Mouse (Mus musculus) liver, embryonic 16.5 days (tissue): ENCODE measurements around the gene Hbb-bs. TPM values are rescaled to one million over a fixed set of nuclear protein-coding genes. Genes with fewer than 3 reads are reported as not detected.
"Not testable (repeated sequence)": the region's sequence is repeated elsewhere in the genome, so short reads cannot be mapped to it uniquely, and the experiment has no call there.

Source experiments
- ATAC-seq: fragments of 200-750 bp; cut with Nextera tagmentation; 2 replicates; pipeline ENCODE4 v1.8.0; 2017; ENCODE audit warnings: low read depth, mild to moderate bottlenecking, moderate number of reproducible peaks, moderate library complexity
- H3K27ac ChIP-seq: fragments of 300-500 bp; sonication (generic); 2 replicates; pipeline ENCODE4 v1.5.1; 2014; ENCODE audit warnings: mild to moderate bottlenecking, low read length
- H3K27me3 ChIP-seq: fragments of 300-500 bp; sonication (generic); 2 replicates; pipeline ENCODE4 v1.6.1; 2014; ENCODE audit warnings: low read depth, low read length, mixed read lengths; ENCODE audit not compliant: control insufficient read depth, insufficient read depth
- H3K36me3 ChIP-seq: fragments of 300-500 bp; sonication (generic); 2 replicates; pipeline ENCODE4 v1.6.1; 2014; ENCODE audit warnings: mild to moderate bottlenecking; ENCODE audit not compliant: control insufficient read depth, insufficient read depth
- H3K4me1 ChIP-seq: fragments of 300-500 bp; sonication (generic); 2 replicates; pipeline ENCODE4 v1.6.1; 2014; ENCODE audit warnings: low read depth, low read length, mixed read lengths; ENCODE audit not compliant: control insufficient read depth
- H3K4me2 ChIP-seq: fragments of 300-500 bp; sonication (generic); 2 replicates; pipeline ENCODE4 v1.6.1; 2014; ENCODE audit warnings: low read depth, low read length, mixed read lengths
- H3K4me3 ChIP-seq: fragments of 300-500 bp; sonication (generic); 2 replicates; pipeline ENCODE4 v1.5.1; 2014; ENCODE audit warnings: low read depth, mild to moderate bottlenecking, low read length
- H3K9ac ChIP-seq: fragments of 300-500 bp; sonication (generic); 2 replicates; pipeline ENCODE4 v1.6.1; 2014; ENCODE audit warnings: low read depth, low read length
- H3K9me3 ChIP-seq: fragments of 300-500 bp; sonication (generic); replicated peaks from 2 replicates; pipeline ENCODE4 v1.6.1; 2016; ENCODE audit warnings: low read length; ENCODE audit not compliant: control insufficient read depth
- WGBS: fragments of 180-500 bp; shearing (Covaris S2); extraction: QIAGEN DNeasy Blood & Tissue Kit; methylation state at CpG from one replicate; pipeline ENCODE4 v1.1.7; 2014; ENCODE audit not compliant: insufficient replicate concordance; 5-methylcytosine and 5-hydroxymethylcytosine counted together
- polyA plus RNA-seq: library from polyadenylated mRNA; unstranded; fragments of >200 nt; fragmentation: Nextera tagmentation; extraction: Ambion mirVana; gene quantifications from 2 replicates; pipeline ENCODE4 v1.2.1, GENCODE M21; 2015

Gene Hbb-bs
- polyA plus RNA-seq, 1 experiment from 2014 or later = 113,562 TPM

GRCm38 (mm10) chr7:103824597-103824996 lies 3.3 kb downstream of the Hbb-bs start:
- Histone ChIP-seq H3K4me1 (peaks cover 13% of the 10 kb centered on the region), H3K4me2 (peak overlapping the region; percentile 49), H3K27ac (peak overlapping the region; percentile 98), H3K27me3 (no peaks in the 10 kb centered on the region), H3K36me3 (no peaks in the 10 kb centered on the region), H3K4me3 (peak overlapping the region; percentile 51), H3K9me3 (no peaks in the 10 kb centered on the region), H3K9ac (peak overlapping the region; percentile 44)
- no peak for ATAC-seq
- WGBS = 42% methylated on average over 2 of the region's 2 CpGs

- H3K36me3 ChIP-seq, ATAC-seq, H3K4me1 ChIP-seq, H3K9me3 ChIP-seq, H3K27me3 ChIP-seq: not testable (repeated sequence)
- peak overlapping the region; percentile 51 for H3K4me3 ChIP-seq
- 90% methylated on average over 1 of the region's 2 CpGs for WGBS
- peak overlapping the region; percentile 68 for H3K9ac ChIP-seq
- H3K4me2 ChIP-seq = peak overlapping the region; percentile 57
- peak overlapping the region; percentile 96 for H3K27ac ChIP-seq
Measured at GRCm38 (mm10) chr7:103815085-103815484, 12.8 kb downstream of the Hbb-bs start.

- Histone ChIP-seq H3K9ac (peak within 1 kb of the TSS; percentile 61), H3K27ac (peak within 1 kb of the TSS; percentile 94), H3K27me3 (no peaks in the 10 kb centered on the region), H3K4me2 (peak within 1 kb of the TSS; percentile 57), H3K9me3 (no peaks in the 10 kb centered on the region), H3K36me3 (peaks cover 2% of the 10 kb centered on the region; the same call in 1 of the 2 replicates), H3K4me3 (peak within 1 kb of the TSS; percentile 58), H3K4me1 (peaks cover 3% of the 10 kb centered on the region)
- 45% methylated on average over 3 of the region's 3 CpGs for WGBS
- ATAC-seq = peak; percentile 87
Measured at GRCm38 (mm10) chr7:103813766-103814165, 14.1 kb downstream of the Hbb-bs start, which contains the start of gene Hbb-bt. TSS of gene Hbb-bt (minus strand) at chr7:103813996.

- H3K27me3 ChIP-seq, H3K9me3 ChIP-seq, H3K36me3 ChIP-seq, H3K4me1 ChIP-seq, H3K4me2 ChIP-seq, ATAC-seq: not testable (repeated sequence)
- WGBS = no CpG with 5 or more reads among the region's 3 CpGs
- peak overlapping the region; percentile 58 for H3K4me3 ChIP-seq
- peak overlapping the region; percentile 94 for H3K27ac ChIP-seq
- H3K9ac ChIP-seq = peak overlapping the region; percentile 61
Measured at GRCm38 (mm10) chr7:103813152-103813551, 14.7 kb downstream of the Hbb-bs start.

- peak overlapping the region; percentile 69 for H3K4me3 ChIP-seq
Measured at GRCm38 (mm10) chr7:103812174-103812573, 15.7 kb downstream of the Hbb-bs start.

GRCm38 (mm10) chr7:103811223-103811845 lies 16.6 kb downstream of the Hbb-bs start:
- 36% methylated on average over 1 of the region's 1 CpGs for WGBS
- peaks cover 14% of the 10 kb centered on the region for H3K4me1 ChIP-seq
- peak overlapping the region; percentile 50 for H3K4me2 ChIP-seq
- H3K36me3 ChIP-seq = peaks cover 2% of the 10 kb centered on the region; the same call in 1 of the 2 replicates
- H3K27me3 ChIP-seq = no peaks in the 10 kb centered on the region
- H3K4me3 ChIP-seq = peak overlapping the region; percentile 48
- H3K27ac ChIP-seq = peak overlapping the region; percentile 97
- peak overlapping the region; percentile 56 for H3K9ac ChIP-seq
- H3K9me3 ChIP-seq = no peaks in the 10 kb centered on the region
- ATAC-seq = peak; percentile 45

More at GRCm38 (mm10) chr7:103812174-103812573, 15.7 kb downstream of the Hbb-bs start:
- H3K4me2 ChIP-seq = peak overlapping the region; percentile 51
- peak overlapping the region; percentile 77 for H3K9ac ChIP-seq
- H3K36me3 ChIP-seq = peaks cover 2% of the 10 kb centered on the region; the same call in 1 of the 2 replicates
- no peak for ATAC-seq
- 11% methylated on average over 1 of the region's 1 CpGs for WGBS
- H3K4me1 ChIP-seq = peaks cover 9% of the 10 kb centered on the region
- peak overlapping the region; percentile 98 for H3K27ac ChIP-seq
- no peaks in the 10 kb centered on the region for H3K27me3 ChIP-seq
- no peaks in the 10 kb centered on the region for H3K9me3 ChIP-seq

- Histone ChIP-seq H3K9me3 (no peaks in the 10 kb centered on the region), H3K27ac (peak overlapping the region; percentile 97), H3K36me3 (peaks cover 2% of the 10 kb centered on the region; the same call in 1 of the 2 replicates), H3K27me3 (no peaks in the 10 kb centered on the region), H3K4me2 (0 out of 2 replicates have a peak overlapping the region, but pooled peaks have one; percentile 9), H3K4me1 (peaks cover 14% of the 10 kb centered on the region), H3K9ac (peak overlapping the region; percentile 45), H3K4me3 (peak overlapping the region; percentile 51)
- 0 out of 2 replicates have a peak, but pooled peaks have one; percentile 5 for ATAC-seq
- WGBS = 32% methylated on average over 3 of the region's 3 CpGs
Measured at GRCm38 (mm10) chr7:103810746-103811145, 17.1 kb downstream of the Hbb-bs start.

- Histone ChIP-seq H3K4me1 (peaks cover 14% of the 10 kb centered on the region), H3K9me3 (no peaks in the 10 kb centered on the region), H3K27me3 (no peaks in the 10 kb centered on the region), H3K36me3 (peaks cover 2% of the 10 kb centered on the region; the same call in 1 of the 2 replicates), H3K9ac (peak overlapping the region; percentile 47), H3K4me3 (peak overlapping the region; percentile 44), H3K4me2 (peak overlapping the region; percentile 52), H3K27ac (peak overlapping the region; percentile 94)
- 54% methylated on average over 1 of the region's 1 CpGs for WGBS
- ATAC-seq = 0 out of 2 replicates have a peak, but pooled peaks have one; percentile 3
Measured at GRCm38 (mm10) chr7:103810296-103810695, 17.6 kb downstream of the Hbb-bs start.

GRCm38 (mm10) chr7:103809801-103810155 lies 18.1 kb downstream of the Hbb-bs start:
- H3K4me1 ChIP-seq = peaks cover 14% of the 10 kb centered on the region
- no peak for ATAC-seq
- H3K9ac ChIP-seq = peak overlapping the region; percentile 47
- WGBS = 8% methylated on average over 1 of the region's 1 CpGs
- peak overlapping the region; percentile 44 for H3K4me3 ChIP-seq
- no peaks in the 10 kb centered on the region for H3K9me3 ChIP-seq
- peak overlapping the region; percentile 52 for H3K4me2 ChIP-seq
- no peaks in the 10 kb centered on the region for H3K27me3 ChIP-seq
- H3K27ac ChIP-seq = peak overlapping the region; percentile 94
- H3K36me3 ChIP-seq = peaks cover 2% of the 10 kb centered on the region; the same call in 1 of the 2 replicates
